Mouse (Mus musculus): ENCODE results near the gene Zfp641. TPM values are rescaled to one million over a fixed set of nuclear protein-coding genes. Genes with fewer than 3 reads are reported as not detected.

Zfp641 gene
- not detected for polyA plus RNA-seq (2017; shearing (Covaris generic))

DNA sequence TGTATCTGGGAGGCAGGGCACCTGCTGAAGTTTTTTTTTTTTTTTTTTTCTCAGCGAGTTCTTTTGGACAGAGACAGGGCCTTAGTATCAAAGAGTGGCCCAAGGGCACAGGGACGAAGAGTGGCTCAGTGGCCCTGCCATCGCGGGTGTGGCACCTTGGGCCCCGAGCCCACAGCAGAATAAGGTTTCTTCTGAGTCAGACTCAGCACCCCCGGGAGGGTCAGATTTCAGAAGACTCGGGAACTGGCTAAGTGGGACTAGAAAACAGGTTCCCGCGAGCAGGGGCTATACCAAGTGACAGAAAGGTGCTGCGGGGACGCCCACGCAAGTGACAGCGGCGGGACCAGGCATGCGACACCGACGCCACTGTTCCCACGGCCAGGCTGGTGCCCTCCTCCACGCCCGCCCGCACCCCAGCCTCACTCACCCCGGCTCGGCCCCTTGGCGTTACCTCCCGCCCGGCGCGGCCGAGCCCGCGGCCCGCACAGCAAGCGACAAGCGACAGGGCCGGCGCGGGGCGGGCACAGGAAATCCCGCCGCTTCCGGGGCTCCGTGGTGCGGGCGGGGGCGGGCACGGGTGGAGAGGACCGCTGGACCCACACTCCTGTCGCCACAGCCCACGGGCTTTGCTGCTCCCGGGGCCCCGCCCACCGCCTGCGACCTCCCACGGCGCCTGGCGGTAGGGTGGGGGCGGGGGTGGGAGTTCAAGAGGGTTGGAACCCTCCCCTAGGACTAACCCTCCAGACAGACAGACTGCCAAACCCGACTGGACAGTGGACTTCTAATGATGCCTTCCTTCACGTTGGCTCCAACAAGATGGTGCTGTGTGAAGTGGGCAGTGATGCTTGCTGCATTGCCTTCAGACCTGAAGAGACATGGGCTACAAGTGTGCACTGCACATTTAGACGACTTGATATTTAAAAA is at the start of gene Zfp641:
Gene Zfp641 (minus strand): TSS at position 534 of the 924 bp plus-strand sequence.
- no peak for ATAC-seq

DNA sequence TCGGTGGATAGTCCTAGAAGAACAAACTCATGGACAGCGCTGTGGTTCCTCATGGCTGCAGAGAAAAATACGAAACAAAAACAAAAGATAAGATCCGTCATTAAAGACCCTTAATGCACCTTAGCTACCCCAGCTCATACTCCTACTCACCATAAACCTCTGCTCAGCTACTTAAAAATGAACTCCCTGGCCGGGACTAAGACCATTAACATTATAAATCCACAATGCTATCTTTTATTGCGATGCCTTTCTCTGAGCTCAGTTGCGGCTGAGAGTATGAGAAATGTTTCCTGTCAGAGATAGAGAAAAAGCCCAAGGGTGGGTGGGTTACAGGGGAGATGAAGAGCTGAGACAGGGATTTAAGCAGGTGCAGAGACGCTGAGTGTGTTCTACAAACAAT is 44.9 kb upstream of the Zfp641 start, which contains the start of gene Olfr284:
Gene Olfr284 (minus strand): TSS at position 101 of the 400 bp plus-strand sequence.
- ATAC-seq: no peak

DNA sequence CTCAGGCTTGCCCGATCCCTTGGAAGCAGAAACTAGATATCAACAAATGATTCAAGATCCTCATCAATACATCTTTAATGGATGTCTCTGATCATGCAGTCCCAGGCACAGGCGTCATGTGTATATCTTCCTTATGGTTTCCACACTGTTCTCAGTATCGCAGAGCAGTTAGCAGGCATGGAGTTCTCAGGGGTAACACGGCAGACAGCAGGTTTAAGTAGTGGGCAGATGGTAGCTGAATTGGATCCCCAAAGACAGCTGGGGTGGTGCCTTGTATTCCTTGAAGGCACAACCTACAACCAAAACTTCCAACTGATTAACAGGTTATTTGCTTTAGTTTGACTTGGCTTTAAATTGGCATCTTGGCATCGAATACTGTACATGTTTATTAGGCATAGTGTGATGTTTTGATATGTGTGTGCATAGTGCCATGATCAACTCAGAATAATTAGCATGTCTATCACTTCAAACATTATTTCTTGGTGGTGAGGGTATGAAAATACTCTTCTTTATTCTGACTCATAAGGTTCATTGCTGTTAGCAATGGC is 21.3 kb upstream of the Zfp641 start, which contains the start of gene Olfr285:
Gene Olfr285 (minus strand): TSS at position 177 of the 548 bp plus-strand sequence.
- ATAC-seq: no peak

DNA sequence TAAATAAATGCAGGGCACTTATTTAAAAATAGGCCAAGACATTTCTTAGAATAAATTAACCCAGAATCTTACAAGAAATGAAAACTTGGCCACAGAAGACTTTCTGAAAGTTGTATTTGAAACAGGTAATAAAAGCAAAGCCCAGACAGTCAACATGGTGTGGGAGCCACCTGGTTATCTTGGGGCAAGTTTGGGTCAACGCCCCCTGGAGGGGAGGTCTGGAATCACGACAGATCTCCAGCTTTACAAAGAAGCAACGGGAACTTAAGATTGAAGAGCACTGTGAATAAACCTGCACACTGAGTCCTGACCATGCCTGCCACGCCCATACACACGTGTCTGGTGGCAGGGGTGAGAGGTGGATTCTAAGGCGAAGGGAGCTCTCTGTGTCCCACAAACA is 19.7 kb upstream of the Zfp641 start:
- ATAC-seq: no peak

DNA sequence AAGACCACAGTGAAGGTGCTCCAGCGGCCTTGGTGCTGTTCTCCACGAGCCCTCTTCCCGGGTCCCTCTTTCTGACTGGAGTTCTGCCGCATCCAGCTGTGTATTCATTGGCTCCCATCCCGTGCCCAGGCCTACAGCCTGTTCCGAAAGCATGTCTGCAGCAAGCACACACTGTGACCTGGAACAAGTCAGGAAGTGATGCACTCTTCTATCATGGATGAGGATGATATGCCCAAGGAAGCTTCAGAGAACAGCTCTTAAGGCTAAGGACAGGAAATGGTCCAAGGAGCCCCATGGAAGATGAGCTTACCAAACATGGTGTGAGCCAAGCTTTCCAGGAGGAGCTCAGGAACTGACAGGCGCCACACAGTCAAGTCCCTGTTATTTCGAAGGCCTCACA is 2.3 kb downstream of the Zfp641 start:
- ATAC-seq: no peak

DNA sequence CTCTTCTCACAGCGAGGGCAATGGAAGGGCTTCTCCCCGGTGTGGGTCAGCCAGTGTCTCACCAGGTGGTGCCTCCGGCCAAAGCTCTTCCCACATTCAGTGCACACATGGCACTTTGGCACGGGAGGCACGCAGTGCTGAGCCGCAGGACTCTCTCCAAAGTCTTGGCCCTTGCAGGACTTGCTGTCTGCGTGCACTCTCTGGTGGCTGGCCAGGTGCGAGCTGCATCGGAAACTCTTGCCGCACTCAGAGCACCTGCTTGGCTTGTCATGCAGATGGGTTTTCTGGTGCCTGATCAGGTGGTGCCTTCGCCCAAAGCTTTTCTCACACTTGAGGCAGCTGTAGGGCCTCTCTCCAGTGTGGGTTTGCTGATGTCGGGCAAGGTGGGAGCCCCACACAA is 7.4 kb downstream of the Zfp641 start:
- ATAC-seq: no peak

DNA sequence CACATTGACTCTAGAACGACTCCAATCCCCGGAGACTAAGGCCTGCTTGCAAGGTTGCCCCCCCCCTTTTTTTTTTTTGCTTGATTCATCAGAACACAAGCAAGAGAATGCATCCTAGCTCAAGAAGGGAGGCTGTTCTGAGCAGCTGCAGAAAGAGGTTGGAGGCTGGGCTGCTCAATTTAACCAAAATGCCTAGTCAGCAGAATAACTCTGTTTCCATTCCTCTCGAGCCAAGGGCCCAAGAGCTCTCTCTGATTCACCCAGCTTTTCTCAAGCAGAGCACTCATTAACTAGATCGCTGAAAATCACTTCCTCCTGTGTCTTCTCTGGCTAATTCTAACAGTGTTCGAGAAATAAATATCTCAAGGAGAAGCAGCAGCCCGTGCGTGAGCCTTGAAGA is 9.5 kb downstream of the Zfp641 start:
- no peak for ATAC-seq

DNA sequence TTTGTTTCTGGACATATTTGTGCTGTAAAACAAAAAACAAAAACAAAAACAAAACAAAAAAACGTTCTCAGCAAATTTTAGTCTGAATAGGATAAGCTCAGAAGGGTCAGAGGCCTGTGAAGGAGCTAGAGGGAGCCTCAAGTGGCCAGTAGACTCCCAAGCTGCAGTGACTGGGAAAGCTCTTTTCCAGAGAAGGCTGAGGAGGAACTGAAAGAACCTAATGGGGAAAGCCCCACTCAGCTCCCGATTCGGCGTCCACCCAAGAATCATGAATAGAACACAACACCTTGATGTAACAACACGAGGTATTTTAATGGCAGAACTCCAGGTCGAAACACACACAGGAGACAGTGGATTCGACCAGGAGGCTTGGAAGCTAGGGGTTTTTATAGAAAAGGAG is 38.2 kb downstream of the Zfp641 start:
- no peak for ATAC-seq

DNA sequence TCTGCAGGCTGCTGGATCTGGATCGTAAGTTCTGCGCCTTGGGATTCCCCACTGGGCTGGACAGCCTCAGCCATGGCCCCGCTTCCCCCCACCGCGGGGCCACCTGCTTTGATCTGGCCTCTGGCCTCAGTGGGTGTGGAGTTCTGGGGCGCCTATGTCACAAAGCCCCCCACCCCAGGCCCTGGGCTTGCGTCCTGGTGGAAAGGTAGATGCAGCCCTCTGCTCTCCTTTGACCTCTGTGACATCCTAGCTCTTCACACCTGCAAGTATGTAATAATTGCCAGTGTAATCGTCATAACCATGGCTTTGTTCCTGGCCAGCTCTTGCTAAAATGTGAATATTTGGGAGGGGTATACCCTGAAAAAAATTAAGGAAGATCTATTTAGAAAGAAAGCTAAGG is 38.8 kb downstream of the Zfp641 start, which contains the start of gene H1fnt:
Gene H1fnt (minus strand): TSS at position 101 of the 400 bp plus-strand sequence.
- no peak for ATAC-seq

DNA sequence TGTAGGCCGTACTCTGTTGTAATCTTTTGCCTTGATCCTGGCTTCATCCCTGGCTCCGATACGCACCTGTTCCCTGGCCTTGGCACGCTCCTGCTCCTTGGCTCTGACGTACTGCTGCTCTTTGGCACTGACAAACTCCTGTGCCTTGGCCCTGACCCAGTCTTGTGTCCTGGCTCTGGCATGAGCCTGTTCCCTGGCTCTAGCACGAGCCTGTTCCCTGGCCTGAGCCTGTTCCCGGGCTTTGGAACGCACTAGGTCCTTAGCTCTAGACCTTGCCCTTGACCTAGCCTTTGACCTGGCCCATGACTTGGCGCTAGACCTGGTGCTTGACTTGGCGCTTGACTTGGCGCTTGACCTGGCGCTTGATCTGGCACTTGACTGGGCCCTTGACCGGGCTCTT is 39.7 kb downstream of the Zfp641 start:
- no peak for ATAC-seq

Other genes starting within 250 kb of the Zfp641 start
- gene Pfkm, start 203.6 kb downstream of the Zfp641 start, polyA plus RNA-seq (2017; shearing (Covaris generic)): 10 to 100 TPM in 1 of 2 experiments, 1 to 10 TPM in 1; 4.8 to 13.4 TPM
- gene Senp1, start 202.4 kb downstream of the Zfp641 start, polyA plus RNA-seq (2017; shearing (Covaris generic)): 10 to 100 TPM; 33.4 to 34.3 TPM
- 10 to 100 TPM; 33.5 to 40.1 TPM for gene Asb8, start 130.5 kb downstream of the Zfp641 start, polyA plus RNA-seq (2017; shearing (Covaris generic))
- gene Ccdc184, start 129.0 kb downstream of the Zfp641 start, polyA plus RNA-seq (2017; shearing (Covaris generic)): under 1 TPM; 0.24 to 0.27 TPM
- not detected for gene Olfr288, start 100.6 kb downstream of the Zfp641 start, polyA plus RNA-seq (2017; shearing (Covaris generic))
- gene Gm44579, start 75.2 kb downstream of the Zfp641 start, polyA plus RNA-seq (2017; shearing (Covaris generic)): not detected
- not detected for gene Olfr287, start 75.1 kb downstream of the Zfp641 start, polyA plus RNA-seq (2017; shearing (Covaris generic))
- gene Olfr286, start 61.7 kb downstream of the Zfp641 start, polyA plus RNA-seq (2017; shearing (Covaris generic)): under 1 TPM in 1 of 2 experiments, not detected in 1; 0.15 TPM
- gene H1fnt, start 38.9 kb downstream of the Zfp641 start, polyA plus RNA-seq (2017; shearing (Covaris generic)): not detected
- not detected for gene Olfr285, start 21.2 kb upstream of the Zfp641 start, polyA plus RNA-seq (2017; shearing (Covaris generic))
- not detected for gene Olfr284, start 44.8 kb upstream of the Zfp641 start, polyA plus RNA-seq (2017; shearing (Covaris generic))
- not detected for gene Olfr283, start 84.8 kb upstream of the Zfp641 start, polyA plus RNA-seq (2017; shearing (Covaris generic))
- not detected for gene Olfr282, start 135.1 kb upstream of the Zfp641 start, polyA plus RNA-seq (2017; shearing (Covaris generic))
- not detected for gene Olfr281, start 156.4 kb upstream of the Zfp641 start, polyA plus RNA-seq (2017; shearing (Covaris generic))
- gene OR5BS1P, start 173.7 kb upstream of the Zfp641 start, polyA plus RNA-seq (2017; shearing (Covaris generic)): not detected
- gene Lalba, start 186.6 kb upstream of the Zfp641 start, polyA plus RNA-seq (2017; shearing (Covaris generic)): under 1 TPM in 1 of 2 experiments, not detected in 1; 0.56 TPM
- gene Olfr279, start 196.2 kb upstream of the Zfp641 start, polyA plus RNA-seq (2017; shearing (Covaris generic)): not detected
- 10 to 100 TPM; 27.2 to 36.2 TPM for gene Kansl2, start 238.1 kb upstream of the Zfp641 start, polyA plus RNA-seq (2017; shearing (Covaris generic))